Mouse (Mus musculus) bone marrow macrophage, adult 2 months (primary cell): Measurements from ENCODE around the gene Slc25a36.

ENCODE experiments used
- CTCF ChIP-seq: IDR thresholded peaks from 2 replicates; pipeline ENCODE4 v1.5.1; 2012; ENCODE audit warnings: low read depth, mild to moderate bottlenecking, low read length, moderate library complexity
- POLR2A ChIP-seq: IDR thresholded peaks from 2 replicates; pipeline ENCODE4 v1.6.1; 2012; ENCODE audit warnings: mild to moderate bottlenecking, low read depth, low read length, borderline replicate concordance

- TF ChIP-seq CTCF (no peak), POLR2A (no peak)
Measured at GRCm38 (mm10) chr9:97103376-97104061, 7.4 kb downstream of the Slc25a36 start.
